Mouse (Mus musculus) macrophage (primary cell): ENCODE measurements around the gene Apol10a. TPM values are rescaled to one million over a fixed set of nuclear protein-coding genes. Genes with fewer than 3 reads are reported as not detected.
"Not testable (repeated sequence)": the region's sequence is repeated elsewhere in the genome, so short reads cannot be mapped to it uniquely, and the experiment has no call there.

Source experiments
- H3K27ac ChIP-seq: fragments of 350-480 bp; formaldehyde crosslinking; 2 replicates; pipeline ENCODE4 v1.9.0; 2021
- H3K36me3 ChIP-seq: fragments of 350-480 bp; formaldehyde crosslinking; 2 replicates; pipeline ENCODE4 v1.9.0; 2021; ENCODE audit errors: inconsistent target
- H3K4me3 ChIP-seq: fragments of 350-480 bp; formaldehyde crosslinking; 2 replicates; pipeline ENCODE4 v1.9.0; 2021; ENCODE audit errors: inconsistent target
- H3K79me2 ChIP-seq: fragments of 350-480 bp; formaldehyde crosslinking; 2 replicates; pipeline ENCODE4 v1.9.0; 2021; ENCODE audit errors: inconsistent target
- WGBS: methylation state at CpG from one replicate; pipeline ENCODE4 v1.1.7; 2026; ENCODE audit warnings: inconsistent platforms; ENCODE audit not compliant: missing documents; 5-methylcytosine and 5-hydroxymethylcytosine counted together
- polyA plus RNA-seq: library from polyadenylated mRNA; stranded (reverse); fragments of 250-400 nt; gene quantifications from 3 replicates; pipeline ENCODE4 v1.2.4, GENCODE M21; 2018; ENCODE audit warnings: inconsistent platforms
- total RNA-seq, 78 experiments: library from RNA; depleted of rRNA; stranded (reverse); fragments of 250-400 nt; gene quantifications; 1 replicate in 9 of 78; 2 replicates in 24 of 78; 3 replicates in 43 of 78; 4 replicates in 2 of 78; pipeline ENCODE4 v1.2.4; 2018; ENCODE audit warnings: inconsistent platforms in 56 of 78

Gene Apol10a
- not detected for total RNA-seq (2018; cell fraction: chromatin; rRNA removed)
- not detected for total RNA-seq (2018; cell fraction: cytosol; rRNA removed)
- total RNA-seq (2018; cell fraction: nucleus; rRNA removed) = not detected
- not detected in 3 replicates for polyA plus RNA-seq

DNA sequence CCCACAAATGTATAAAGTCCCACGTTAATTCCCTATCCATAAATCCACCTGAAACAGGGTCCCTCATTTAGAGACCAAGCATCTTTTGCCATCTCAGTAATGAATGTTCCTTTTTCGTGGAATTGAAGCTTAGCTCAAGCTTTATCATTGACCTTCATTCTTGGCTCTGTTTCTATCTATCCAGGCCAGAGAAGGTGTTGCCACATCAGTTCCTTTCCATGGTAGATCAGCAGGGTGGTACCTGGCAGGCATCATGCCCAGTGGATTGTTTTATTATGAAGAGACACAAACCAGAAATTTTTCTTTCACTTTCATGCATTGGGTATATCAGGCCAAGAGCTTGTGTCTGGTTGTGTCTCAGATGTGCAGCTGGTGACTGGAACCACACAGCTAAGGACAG is at the start of gene Apol10a:
Gene Apol10a (plus strand): TSS at position 355 of the 400 bp plus-strand sequence.
- H3K4me3 ChIP-seq, H3K36me3 ChIP-seq, H3K27ac ChIP-seq, H3K79me2 ChIP-seq: not testable (repeated sequence)
- 75% methylated on average over 2 of the region's 2 CpGs for WGBS

DNA sequence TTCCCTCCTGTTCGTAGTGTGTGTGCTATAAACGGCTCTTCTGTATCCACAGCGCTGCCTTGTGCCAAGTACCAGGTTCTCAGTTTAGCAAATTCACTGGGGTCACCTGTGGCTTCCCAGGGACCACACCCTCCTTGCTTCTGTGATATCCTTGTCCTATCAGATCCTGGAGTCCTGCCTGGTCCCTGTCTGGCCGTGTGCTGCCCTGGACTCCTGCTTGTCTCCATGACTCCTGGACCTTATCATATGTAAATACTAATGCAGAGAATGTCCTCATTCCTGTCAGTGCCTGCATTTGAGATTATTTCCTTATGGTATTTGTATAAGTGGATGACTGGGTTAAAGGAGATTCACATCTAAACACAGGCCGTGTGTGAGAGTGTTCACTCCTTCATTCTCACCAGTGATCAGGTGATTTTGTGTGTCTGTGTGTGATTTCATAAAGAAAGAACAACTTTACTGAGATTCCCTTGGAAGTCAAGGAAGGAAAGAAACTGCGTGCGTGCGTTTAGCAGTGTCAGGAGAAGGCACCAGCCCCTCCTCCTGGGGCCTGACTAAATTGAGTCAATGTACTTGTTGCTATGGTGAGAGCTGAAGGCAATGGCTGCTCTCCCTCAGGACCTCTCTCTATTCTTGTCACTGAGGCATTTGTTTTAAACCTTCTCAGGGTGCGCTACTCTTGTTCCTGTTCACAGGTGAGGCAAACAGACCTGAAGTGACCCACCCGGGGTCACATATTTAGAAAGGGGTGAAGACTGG is 48.0 kb upstream of the Apol10a start:
- H3K4me3 ChIP-seq, H3K27ac ChIP-seq, H3K79me2 ChIP-seq, H3K36me3 ChIP-seq: not testable (repeated sequence)
- 86% methylated on average over 5 of the region's 10 CpGs for WGBS

DNA sequence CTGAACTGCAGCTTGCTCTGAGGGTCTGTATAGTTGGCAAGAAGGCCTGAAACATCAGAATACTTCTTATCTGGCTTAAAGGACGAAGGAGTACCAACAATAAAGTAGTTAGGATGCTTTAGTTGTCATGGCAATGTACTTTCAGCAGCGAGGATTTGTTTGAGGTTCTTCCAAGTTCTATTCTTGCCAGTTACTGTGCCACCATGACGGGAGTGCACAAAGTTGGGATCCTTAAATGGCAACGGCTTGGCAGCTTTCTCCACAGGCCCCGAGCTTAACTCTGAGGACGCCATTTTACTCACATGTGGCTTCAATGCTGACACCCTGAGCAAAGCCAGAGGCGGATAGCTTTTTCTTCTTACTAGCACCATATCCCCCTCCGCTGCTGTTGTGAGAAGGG is 32.1 kb upstream of the Apol10a start:
- H3K79me2 ChIP-seq, H3K4me3 ChIP-seq, H3K36me3 ChIP-seq, H3K27ac ChIP-seq: not testable (repeated sequence)
- whole genome bisulfite sequencing = 86% methylated on average over 7 of the region's 8 CpGs

DNA sequence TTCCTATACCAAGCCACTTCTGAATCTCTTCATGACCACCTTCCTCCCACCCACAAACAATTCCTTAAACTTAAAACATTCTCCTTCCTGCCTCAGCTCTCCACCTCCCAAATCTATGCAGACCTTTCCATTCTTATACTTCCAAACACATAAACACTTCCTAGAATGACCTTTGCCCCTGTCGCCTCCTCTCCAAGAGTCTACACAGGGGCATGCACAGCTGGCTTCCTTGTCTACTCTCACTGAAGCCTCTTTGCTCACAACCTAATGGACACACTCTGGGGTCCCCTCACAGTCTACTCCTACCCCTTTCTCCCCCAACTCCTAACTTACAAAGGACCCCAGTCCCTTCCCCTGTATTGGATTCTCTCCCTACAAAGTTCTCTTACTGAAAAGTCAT is 31.2 kb upstream of the Apol10a start:
- WGBS = no CpG with 5 or more reads among the region's 1 CpGs
- H3K27ac ChIP-seq, H3K79me2 ChIP-seq, H3K36me3 ChIP-seq, H3K4me3 ChIP-seq: not testable (repeated sequence)

DNA sequence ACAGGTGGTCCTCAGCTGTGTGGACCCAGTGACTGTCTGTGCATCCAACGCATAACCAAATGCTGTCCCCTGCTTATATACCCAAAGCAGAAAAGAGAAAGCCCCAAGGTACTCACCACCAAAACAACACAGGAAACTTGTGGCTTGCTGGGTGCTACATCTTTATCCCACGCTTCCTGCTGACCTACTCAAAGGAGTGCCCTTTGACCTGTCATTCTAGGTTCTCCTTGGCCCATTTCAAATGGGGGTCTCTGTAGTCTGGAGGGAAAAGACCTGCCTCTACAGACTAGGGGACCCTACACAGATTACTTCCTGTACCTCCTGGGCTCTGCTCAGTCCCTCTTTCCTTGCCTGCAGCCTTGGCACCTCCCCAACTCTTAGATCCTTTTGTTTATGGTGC is 29.5 kb upstream of the Apol10a start, which contains the start of gene Apol7b:
Gene Apol7b (minus strand): TSS at position 101 of the 400 bp plus-strand sequence.
- H3K4me3 ChIP-seq, H3K36me3 ChIP-seq, H3K27ac ChIP-seq, H3K79me2 ChIP-seq: not testable (repeated sequence)
- WGBS = 100% methylated on average over 1 of the region's 2 CpGs

DNA sequence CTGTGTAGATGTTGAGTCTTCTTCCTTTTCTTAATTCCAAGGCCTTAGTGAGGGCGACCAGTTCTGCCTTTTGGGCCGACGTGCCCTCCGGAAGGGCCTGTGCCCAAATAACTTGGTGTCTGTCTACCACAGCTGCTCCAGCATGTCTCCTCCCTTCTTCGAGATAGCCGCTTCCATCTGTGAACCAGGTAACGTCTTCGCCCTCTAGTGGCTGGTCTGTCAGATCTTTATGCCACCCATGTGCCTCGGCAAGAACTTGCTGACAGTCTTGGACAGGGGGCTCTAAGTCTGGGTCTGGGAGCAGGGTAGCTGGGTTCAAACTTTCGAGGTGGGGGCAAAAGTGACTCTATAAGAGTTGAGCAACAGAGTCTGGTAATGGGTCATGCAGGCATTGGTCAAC is 26.9 kb upstream of the Apol10a start:
- WGBS = 48% methylated on average over 10 of the region's 10 CpGs

DNA sequence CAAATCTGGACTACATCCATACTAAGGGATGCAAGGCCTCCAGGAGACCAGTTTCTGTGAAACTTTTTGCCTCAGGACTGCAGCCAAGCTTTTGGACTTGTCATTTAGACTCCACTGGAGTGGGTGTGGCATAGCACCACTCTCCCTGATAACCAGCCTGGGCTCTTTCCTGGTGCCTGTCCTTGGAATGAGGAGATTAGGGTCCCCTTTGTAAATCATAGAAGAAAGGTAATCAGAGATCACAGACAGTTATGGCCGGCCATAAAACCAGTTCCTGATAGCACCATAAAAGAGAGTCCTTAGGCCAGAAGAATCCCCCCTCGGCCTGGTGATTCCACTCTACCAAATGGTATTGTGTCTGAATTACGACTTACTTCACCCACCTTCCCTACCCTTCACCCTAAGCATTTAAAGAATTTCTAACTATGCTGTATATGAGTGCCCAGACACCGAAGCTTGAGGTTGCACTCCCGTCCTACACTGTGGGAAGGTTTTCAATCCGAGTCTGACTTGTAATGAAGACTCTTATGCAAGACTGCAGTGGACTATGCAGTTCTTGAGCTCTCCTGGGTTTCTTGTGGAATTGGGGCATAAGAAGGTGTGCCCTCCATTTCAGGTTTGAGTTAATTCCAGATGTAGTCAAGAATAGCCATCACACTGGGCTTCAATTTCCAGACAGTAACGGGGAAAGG is 2.0 kb upstream of the Apol10a start:
- not testable (repeated sequence) for H3K79me2 ChIP-seq, H3K4me3 ChIP-seq, H3K27ac ChIP-seq, H3K36me3 ChIP-seq
- WGBS = 76% methylated on average over 3 of the region's 7 CpGs

More for the DNA sequence above, 26.9 kb upstream of the Apol10a start:
- not testable (repeated sequence) for H3K4me3 ChIP-seq, H3K79me2 ChIP-seq, H3K36me3 ChIP-seq, H3K27ac ChIP-seq

DNA sequence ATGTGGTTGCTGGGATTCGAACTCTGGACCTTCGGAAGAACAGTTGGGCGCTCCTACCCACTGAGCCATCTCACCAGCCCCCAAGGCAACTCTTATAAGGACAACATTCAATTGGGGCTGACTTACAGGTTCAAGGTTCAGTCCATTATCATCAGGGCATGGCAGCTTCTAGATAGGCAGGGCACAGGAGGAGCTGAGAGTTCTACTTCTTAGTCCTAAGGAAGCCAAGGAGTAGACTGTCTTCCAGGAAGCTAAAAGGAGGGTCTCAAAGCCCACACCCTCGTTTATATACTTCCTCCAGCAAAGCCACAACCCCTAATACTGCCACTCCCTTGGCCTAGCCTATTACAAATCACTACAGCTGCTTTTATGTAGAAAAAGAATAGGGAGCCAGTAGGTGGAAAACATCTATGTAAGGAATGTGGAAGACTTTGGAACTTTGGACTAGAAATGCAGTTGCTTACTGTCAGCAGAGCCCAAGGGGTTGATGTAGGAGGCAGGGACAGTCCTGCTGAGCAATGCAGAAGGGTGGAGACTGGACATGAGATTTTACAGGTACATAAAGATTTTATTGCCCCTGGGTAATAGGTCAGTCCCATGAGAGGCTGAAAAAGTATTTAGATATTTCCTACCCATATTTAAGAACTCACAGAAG is 5.4 kb downstream of the Apol10a start:
- no peaks in the 10 kb centered on the region for H3K36me3 ChIP-seq
- no peak overlapping the region for H3K27ac ChIP-seq
- H3K4me3 ChIP-seq = no peak overlapping the region
- 63% methylated on average over 4 of the region's 4 CpGs for WGBS
- H3K79me2 ChIP-seq = no peaks in the 10 kb centered on the region

DNA sequence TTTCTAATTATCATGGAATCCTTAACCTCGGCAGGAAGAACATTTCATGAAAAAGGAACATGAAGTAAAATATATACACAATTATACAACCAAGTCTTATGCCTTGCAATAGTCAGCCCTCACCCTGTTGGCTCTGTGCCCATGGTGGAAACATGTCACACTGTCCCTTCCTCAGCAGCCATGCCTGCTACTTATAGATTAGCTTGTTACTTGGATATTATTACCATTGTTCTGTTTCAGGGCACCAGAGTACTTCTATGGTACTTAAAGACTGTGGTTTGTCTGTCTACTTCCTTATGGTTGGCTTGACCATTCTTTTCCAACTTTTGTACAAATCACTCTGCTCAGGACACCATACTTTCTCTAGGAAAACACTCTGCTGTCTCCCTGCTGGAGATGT is 16.3 kb downstream of the Apol10a start:
- not testable (repeated sequence) for H3K27ac ChIP-seq, H3K79me2 ChIP-seq, H3K4me3 ChIP-seq, H3K36me3 ChIP-seq
- no CpG with 5 or more reads among the region's 1 CpGs for WGBS

DNA sequence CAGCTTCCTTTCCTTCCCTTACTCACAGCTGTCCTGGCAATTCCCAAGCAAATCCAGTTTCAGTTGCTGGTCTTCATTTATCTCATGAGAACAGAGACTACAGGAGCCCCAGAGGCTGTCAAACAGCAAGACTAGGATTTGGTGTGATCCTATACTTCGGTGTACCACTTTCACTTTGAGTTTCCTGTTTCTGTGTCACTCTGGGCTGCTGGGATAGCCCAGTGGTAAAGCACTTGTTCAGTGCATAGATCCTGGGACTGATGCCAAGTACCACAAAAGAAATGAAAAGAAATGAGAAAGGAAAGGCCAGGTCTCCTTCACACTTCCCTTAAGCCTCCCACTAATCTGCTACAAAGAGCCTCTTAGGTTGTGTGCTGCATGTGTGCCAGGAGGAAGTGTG is 17.8 kb downstream of the Apol10a start:
- not testable (repeated sequence) for H3K27ac ChIP-seq, H3K4me3 ChIP-seq, H3K79me2 ChIP-seq, H3K36me3 ChIP-seq
- 0% methylated on average over 1 of the region's 1 CpGs for WGBS

DNA sequence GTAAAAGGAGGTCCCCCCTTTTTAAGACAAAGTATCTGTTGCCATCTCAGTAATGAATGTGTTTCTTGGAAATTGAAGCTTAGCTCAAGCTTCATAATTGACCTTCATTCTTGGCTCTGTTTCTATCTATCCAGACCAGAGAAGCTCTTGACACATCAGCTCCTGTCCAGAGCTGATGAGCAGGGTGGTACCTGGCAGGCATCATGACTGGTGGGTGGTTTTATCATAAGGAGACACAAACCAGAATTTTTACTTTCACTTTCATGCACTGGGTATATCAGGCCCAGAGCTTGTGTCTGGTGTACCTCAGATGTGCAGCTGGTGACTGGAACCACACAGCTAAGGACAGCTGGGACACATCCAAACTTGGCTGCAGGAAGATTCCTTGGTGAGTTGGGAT is 31.1 kb downstream of the Apol10a start, which contains the start of gene Apol11a:
Gene Apol11a (plus strand): TSS at position 306 of the 400 bp plus-strand sequence.
- H3K36me3 ChIP-seq, H3K27ac ChIP-seq, H3K79me2 ChIP-seq, H3K4me3 ChIP-seq: not testable (repeated sequence)

DNA sequence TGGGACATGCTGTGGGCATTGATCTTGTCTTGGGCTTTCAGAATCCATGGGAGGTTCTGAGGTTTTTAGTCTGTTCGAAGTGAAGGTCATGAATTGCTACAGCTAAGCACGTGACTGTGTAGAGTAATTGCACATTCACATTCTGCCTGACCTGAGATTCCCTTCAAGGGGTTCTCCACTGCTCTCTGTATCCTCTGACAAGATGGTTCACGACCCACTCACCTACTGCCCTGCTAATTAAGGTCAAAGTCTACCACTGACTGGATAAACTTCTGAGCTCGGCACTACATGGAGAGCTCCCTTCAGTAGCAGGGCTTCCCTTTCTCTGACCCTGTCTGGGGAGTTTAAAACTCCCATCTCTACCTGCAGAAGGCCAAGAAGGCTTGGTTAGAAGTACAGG is 43.7 kb downstream of the Apol10a start:
- not testable (repeated sequence) for H3K36me3 ChIP-seq, H3K27ac ChIP-seq, H3K4me3 ChIP-seq, H3K79me2 ChIP-seq
- 68% methylated on average over 3 of the region's 4 CpGs for WGBS

DNA sequence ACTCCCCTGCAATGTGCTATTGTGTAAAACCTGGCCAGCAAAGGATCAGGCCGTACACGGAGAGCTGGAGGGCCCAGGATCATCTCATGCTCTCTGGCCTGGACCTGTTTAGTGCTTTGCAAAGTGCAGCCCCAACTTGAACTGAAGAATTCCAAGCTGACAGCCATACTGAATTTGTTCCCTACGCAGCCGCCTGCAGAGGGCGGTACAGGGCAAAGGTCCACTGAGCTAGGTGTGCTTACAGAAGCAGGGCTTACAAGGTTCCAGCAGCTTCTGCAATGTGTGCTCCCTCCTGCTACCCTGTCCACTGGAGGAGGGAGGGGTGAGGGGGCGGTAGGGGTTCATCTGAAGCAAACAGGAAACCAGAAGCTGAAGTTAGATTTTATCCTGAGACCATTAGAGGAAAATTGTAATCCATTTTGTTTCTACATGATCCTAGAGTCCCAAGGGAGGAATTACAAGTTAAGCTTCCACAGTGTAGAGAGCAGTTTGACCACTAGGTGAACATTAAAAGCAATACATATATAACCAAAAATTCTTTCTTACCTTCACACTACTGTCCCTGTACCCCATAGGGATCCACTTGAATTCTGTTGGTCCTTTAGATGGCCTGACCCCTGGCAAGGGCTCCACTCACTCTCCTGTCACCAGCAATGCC is 46.5 kb downstream of the Apol10a start:
- H3K79me2 ChIP-seq, H3K27ac ChIP-seq, H3K36me3 ChIP-seq, H3K4me3 ChIP-seq: not testable (repeated sequence)
- WGBS = 8% methylated on average over 6 of the region's 6 CpGs

DNA sequence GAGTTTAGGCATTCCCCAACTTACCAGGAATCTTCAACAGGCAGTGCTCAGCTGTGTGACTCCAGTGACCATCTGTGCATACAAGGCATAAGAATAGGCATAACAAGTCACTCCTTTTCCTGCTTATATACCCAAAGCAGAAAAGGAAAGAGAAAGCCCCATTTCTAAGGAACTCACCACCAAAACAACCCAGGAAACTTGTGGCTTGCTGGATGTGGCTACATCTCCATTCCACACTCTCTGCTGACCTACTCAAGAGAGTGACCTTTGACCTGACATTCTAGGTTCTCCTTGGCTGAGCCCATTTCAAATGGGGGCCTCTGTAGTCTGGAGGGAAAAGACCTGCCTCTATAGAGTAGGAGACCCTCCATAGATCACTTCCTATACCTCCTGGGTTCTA is 56.4 kb downstream of the Apol10a start, which contains the start of gene Apol7c:
Gene Apol7c (minus strand): TSS at position 101 of the 400 bp plus-strand sequence.
- no peak within 1 kb of the TSS for H3K4me3 ChIP-seq

More for the DNA sequence above, 56.4 kb downstream of the Apol10a start, which contains the start of gene Apol7c:
- H3K79me2 ChIP-seq = no peaks in the 10 kb centered on the region
- H3K27ac ChIP-seq = no peak within 1 kb of the TSS
- no peaks in the 10 kb centered on the region for H3K36me3 ChIP-seq
